Mouse (Mus musculus) heart, postnatal 0 days (tissue): ENCODE results near the gene Mrpl4.

Source experiments
- CTCF ChIP-seq: IDR thresholded peaks from 2 replicates; pipeline ENCODE4 v1.5.1; 2016; ENCODE audit warnings: antibody characterized with exemption, control low read depth, low read depth
- EP300 ChIP-seq: IDR thresholded peaks from 2 replicates; pipeline ENCODE4 v1.6.1; 2016; ENCODE audit warnings: antibody characterized with exemption, low read depth

GRCm38 (mm10) chr9:21015571-21016130 lies 13.1 kb downstream of the Mrpl4 start, which contains the start of gene Icam1:
- TF ChIP-seq EP300 (no peak), CTCF (no peak)
